1 mouse cellular context compared by ENCODE assay signal in genomic region chr12:70968791-70969307, GRCm38 (mm10).
A peak's percentile ranks its signal among the peaks of the same experiment; 100 is the strongest.
TF ChIP-seq lines count a peak whose summit lies in the region.

No protein-coding gene starts in this region.

TF ChIP-seq in CH12.LX, 34 proteins besides CTCF, POLR2A, EP300 and RAD21 (continued from another document):
- TF ChIP-seq ZKSCAN1 (IDR thresholded peaks at IDR 0.05; ENCODE audit: borderline replicate concordance, low read depth, low read length) (no peak), HCFC1 (IDR thresholded peaks at IDR 0.05; ENCODE audit: low read depth, low read length) (0 out of 2 replicates have a peak, but pooled peaks have one; percentile 61), MXI1 (IDR thresholded peaks at IDR 0.05; ENCODE audit: low read depth, low read length) (no peak), ZC3H11A (IDR thresholded peaks at IDR 0.05; ENCODE audit: low read depth, low read length) (no peak), TBP (conservative IDR thresholded peaks at IDR 0.05; ENCODE audit: low read depth, low read length) (peak; percentile 100), ETS1 (conservative IDR thresholded peaks at IDR 0.05; ENCODE audit: low read depth, low read length) (no peak), MAZ (IDR thresholded peaks at IDR 0.05; ENCODE audit: low read depth, low read length) (no peak), POLR2AphosphoS2 (IDR thresholded peaks at IDR 0.05; ENCODE audit: low read depth, low read length) (no peak), JUN (IDR thresholded peaks at IDR 0.05; ENCODE audit: insufficient read depth, low read depth, low read length) (no peak), PAX5 (IDR thresholded peaks at IDR 0.05; ENCODE audit: low read length) (no peak), MAX (IDR thresholded peaks at IDR 0.05; ENCODE audit: low read length) (no peak), ZMIZ1 (IDR thresholded peaks at IDR 0.05; ENCODE audit: low read depth, low read length) (no peak), ELF1 (IDR thresholded peaks at IDR 0.05; ENCODE audit: low read depth, low read length) (peak; percentile 97), IRF4 (IDR thresholded peaks at IDR 0.05; ENCODE audit: low read depth, low read length) (no peak; the same call in 1 of the 2 replicates), RCOR1 (conservative IDR thresholded peaks at IDR 0.05; ENCODE audit: low read depth, low read length) (no peak), UBTF (IDR thresholded peaks at IDR 0.05; ENCODE audit: low read depth, low read length) (no peak), NRF1 (IDR thresholded peaks at IDR 0.05; ENCODE audit: low read depth, low read length) (peak; percentile 79), GABPA (IDR thresholded peaks at IDR 0.05; ENCODE audit: insufficient replicate concordance, low read depth, low read length) (no peak), USF2 (conservative IDR thresholded peaks at IDR 0.05; ENCODE audit: low read depth, low read length) (no peak), NELFE (IDR thresholded peaks at IDR 0.05; ENCODE audit: low read depth, low read length) (no peak)
